Mouse (Mus musculus) midbrain, embryonic 13.5 days (tissue): ENCODE results near the gene Anp32b. TPM values are rescaled to one million over a fixed set of nuclear protein-coding genes. Genes with fewer than 3 reads are reported as not detected.

Experiments used
- ATAC-seq: fragments of 200-750 bp; cut with Nextera tagmentation; 2 replicates; pipeline ENCODE4 v1.8.0; 2017; ENCODE audit warnings: mild to moderate bottlenecking, moderate TSS enrichment, moderate library complexity
- H3K27ac ChIP-seq: fragments of 300-500 bp; sonication (generic); 2 replicates; pipeline ENCODE4 v1.5.1; 2015; ENCODE audit warnings: inconsistent platforms, mild to moderate bottlenecking, moderate library complexity
- H3K27me3 ChIP-seq: fragments of 300-500 bp; sonication (generic); 2 replicates; pipeline ENCODE4 v1.6.1; 2015; ENCODE audit warnings: mild to moderate bottlenecking, inconsistent platforms
- H3K36me3 ChIP-seq: fragments of 300-500 bp; sonication (generic); 2 replicates; pipeline ENCODE4 v1.6.1; 2015; ENCODE audit warnings: mild to moderate bottlenecking, inconsistent platforms
- H3K4me1 ChIP-seq: fragments of 300-500 bp; sonication (generic); replicated peaks from 2 replicates; pipeline ENCODE4 v1.6.1; 2015; ENCODE audit warnings: inconsistent platforms
- H3K4me2 ChIP-seq: fragments of 300-500 bp; sonication (generic); replicated peaks from 2 replicates; pipeline ENCODE4 v1.6.1; 2015; ENCODE audit warnings: moderate library complexity, mild to moderate bottlenecking, inconsistent platforms
- H3K4me3 ChIP-seq: fragments of 300-500 bp; sonication (generic); replicated peaks from 2 replicates; pipeline ENCODE4 v1.5.1; 2015; ENCODE audit warnings: mild to moderate bottlenecking, inconsistent platforms
- H3K9ac ChIP-seq: fragments of 300-500 bp; sonication (generic); replicated peaks from 2 replicates; pipeline ENCODE4 v1.6.1; 2015; ENCODE audit warnings: mild to moderate bottlenecking, inconsistent platforms
- H3K9me3 ChIP-seq: fragments of 300-500 bp; sonication (generic); 2 replicates; pipeline ENCODE4 v1.6.1; 2016; ENCODE audit warnings: mild to moderate bottlenecking, inconsistent platforms
- WGBS: fragments of 180-500 bp; shearing (Covaris S2); methylation state at CpG from one replicate; pipeline ENCODE4 v1.1.7; 2015; 5-methylcytosine and 5-hydroxymethylcytosine counted together
- polyA plus RNA-seq: library from polyadenylated mRNA; unstranded; fragments of >200 nt; fragmentation: Nextera tagmentation; extraction: Ambion mirVana; gene quantifications from 2 replicates; pipeline ENCODE4 v1.2.1, GENCODE M21; 2015

Anp32b gene
- polyA plus RNA-seq, 1 experiment from 2014 or later, result 136 TPM

DNA sequence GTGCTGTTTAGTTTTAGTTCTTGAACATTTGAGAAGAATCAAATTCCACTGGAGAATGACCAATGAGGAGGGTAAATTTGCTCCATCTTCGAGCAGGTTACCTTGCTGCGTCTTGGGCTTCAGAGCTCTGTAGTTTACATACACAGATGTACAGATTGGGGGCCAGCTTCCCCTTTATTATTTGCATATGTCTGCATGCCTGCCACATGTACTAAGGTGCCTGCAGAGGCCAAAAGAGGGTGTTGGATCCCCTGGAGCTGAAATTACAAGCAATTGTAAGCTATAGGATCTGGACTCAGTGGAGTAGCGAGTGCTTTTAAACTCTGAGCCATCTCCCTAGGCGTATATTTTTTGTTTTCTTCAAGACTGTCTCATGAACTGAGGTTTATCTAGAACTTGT is 6.1 kb downstream of the Anp32b start:
- Histone ChIP-seq H3K9me3 (no peaks in the 10 kb centered on the region), H3K27me3 (no peaks in the 10 kb centered on the region), H3K4me3 (no peak overlapping the region), H3K36me3 (peaks cover 8% of the 10 kb centered on the region), H3K4me1 (peaks cover 27% of the 10 kb centered on the region), H3K27ac (no peak overlapping the region), H3K9ac (no peak overlapping the region), H3K4me2 (no peak overlapping the region)
- 87% methylated on average over 4 of the region's 4 CpGs for WGBS
- no peak for ATAC-seq

DNA sequence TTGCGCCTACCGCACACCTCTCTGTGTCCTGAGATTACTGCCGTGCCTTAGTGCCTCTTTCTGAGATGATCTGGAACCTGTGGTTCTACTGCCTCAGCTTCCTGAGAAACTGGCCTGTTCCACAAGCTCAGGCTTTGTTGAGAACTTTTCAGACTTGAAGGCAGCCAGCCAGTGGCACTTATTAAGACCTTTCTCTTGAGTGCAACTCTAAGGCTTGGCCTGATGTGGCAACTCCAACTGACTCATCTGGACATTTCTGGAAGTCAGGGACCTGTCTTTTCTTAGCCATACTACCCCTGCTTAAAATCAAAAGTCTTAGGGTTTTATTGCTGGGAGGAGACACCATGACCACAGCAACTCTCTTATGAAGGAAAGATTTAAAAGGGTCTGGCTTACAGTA is 6.5 kb downstream of the Anp32b start:
- H3K27ac ChIP-seq, result no peak overlapping the region
- H3K4me3 ChIP-seq, result no peak overlapping the region
- no peak for ATAC-seq
- no peaks in the 10 kb centered on the region for H3K27me3 ChIP-seq
- peaks cover 8% of the 10 kb centered on the region for H3K36me3 ChIP-seq
- no peaks in the 10 kb centered on the region for H3K9me3 ChIP-seq
- H3K4me1 ChIP-seq, result peaks cover 27% of the 10 kb centered on the region
- H3K4me2 ChIP-seq, result no peak overlapping the region
- no peak overlapping the region for H3K9ac ChIP-seq
- 94% methylated on average over 3 of the region's 3 CpGs for WGBS

DNA sequence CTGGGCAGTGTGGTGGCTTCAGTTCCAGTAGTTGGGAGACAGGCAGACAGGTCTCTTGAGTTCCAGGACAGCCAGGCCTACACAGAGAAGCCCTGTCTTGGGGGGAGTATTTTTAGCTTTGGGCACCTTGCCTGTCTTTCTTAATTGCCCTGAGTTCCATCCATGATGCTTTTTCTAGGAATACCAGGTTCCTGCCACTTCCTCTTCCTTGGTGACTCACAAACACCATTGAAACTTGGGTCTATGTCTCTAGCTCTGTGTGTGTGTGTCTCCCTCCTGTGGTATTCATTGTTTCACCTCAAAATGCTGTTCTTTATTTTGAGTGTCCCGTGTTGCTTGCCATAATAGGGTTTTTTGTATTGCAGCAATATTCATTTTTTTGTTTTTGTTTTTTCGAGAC is 7.7 kb downstream of the Anp32b start:
- no peak overlapping the region for H3K27ac ChIP-seq
- H3K36me3 ChIP-seq, result peaks cover 18% of the 10 kb centered on the region
- no peak overlapping the region for H3K9ac ChIP-seq
- 90% methylated on average over 2 of the region's 2 CpGs for WGBS
- ATAC-seq, result no peak
- peaks cover 14% of the 10 kb centered on the region for H3K4me1 ChIP-seq
- H3K4me2 ChIP-seq, result no peak overlapping the region
- H3K9me3 ChIP-seq, result no peaks in the 10 kb centered on the region
- H3K4me3 ChIP-seq, result no peak overlapping the region
- no peaks in the 10 kb centered on the region for H3K27me3 ChIP-seq

DNA sequence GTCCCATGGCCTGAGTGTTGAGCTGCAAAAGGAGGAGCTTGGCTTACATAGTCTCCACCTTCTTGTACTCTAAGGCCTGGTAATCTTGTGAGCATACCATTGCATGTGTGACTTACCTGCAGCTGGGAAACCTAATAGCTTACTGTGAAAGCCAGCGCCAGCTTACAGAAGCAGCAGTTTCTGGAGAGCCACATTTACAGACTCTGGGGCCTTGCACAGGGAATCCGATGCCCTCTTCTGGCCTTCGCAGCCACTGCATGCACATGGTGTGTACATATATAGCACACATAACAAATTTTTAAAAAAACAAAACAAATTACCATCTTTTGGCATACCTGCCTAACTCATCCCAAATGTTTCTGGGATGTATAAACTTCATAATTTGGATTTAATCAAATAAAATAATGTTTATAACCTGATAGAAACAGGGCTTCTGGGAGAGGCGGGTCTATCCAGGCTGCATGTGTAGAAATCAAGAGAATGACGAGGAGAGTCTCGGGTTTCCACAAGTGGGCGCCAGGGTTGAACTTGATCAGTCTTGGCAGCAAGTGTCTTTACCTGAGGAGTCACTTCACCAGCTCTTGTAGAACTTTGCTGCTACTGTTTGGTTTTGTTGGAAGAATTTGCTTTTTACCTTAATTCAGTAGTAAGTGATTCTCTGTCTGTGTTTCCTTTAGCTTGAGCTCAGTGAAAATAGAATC is 12.6 kb downstream of the Anp32b start:
- whole genome bisulfite sequencing, result 86% methylated on average over 7 of the region's 7 CpGs

DNA sequence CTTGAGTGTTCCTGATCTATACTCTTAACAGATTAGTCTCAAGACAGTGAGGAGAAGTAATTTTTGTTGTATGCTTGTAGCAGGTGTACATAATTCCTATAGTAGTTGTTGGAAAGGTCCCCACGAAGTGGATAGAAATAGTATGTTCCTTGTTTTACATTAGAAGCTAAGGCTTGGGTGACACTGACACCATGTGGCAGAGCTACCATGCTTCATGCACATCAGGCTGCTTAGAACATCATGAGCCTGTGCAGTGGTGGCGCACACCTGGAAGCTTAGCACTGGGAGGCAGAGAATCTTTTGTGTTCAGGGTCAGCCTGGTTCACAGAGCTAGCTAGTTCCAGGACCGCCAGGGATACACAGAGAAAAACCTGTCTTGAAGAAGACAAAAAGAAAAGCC is 15.0 kb downstream of the Anp32b start:
- 94% methylated on average over 3 of the region's 3 CpGs for WGBS
- no peaks in the 10 kb centered on the region for H3K27me3 ChIP-seq
- H3K27ac ChIP-seq, result no peak overlapping the region
- H3K4me2 ChIP-seq, result no peak overlapping the region
- no peak overlapping the region; the same call in 1 of the 2 replicates for H3K9ac ChIP-seq
- H3K9me3 ChIP-seq, result no peaks in the 10 kb centered on the region
- H3K4me3 ChIP-seq, result no peak overlapping the region
- no peaks in the 10 kb centered on the region for H3K4me1 ChIP-seq
- no peak for ATAC-seq
- peaks cover 84% of the 10 kb centered on the region for H3K36me3 ChIP-seq

More for the DNA sequence above, 12.6 kb downstream of the Anp32b start:
- Histone ChIP-seq H3K4me3 (no peak overlapping the region), H3K4me1 (no peaks in the 10 kb centered on the region), H3K4me2 (no peak overlapping the region), H3K27ac (no peak overlapping the region), H3K9ac (no peak overlapping the region), H3K9me3 (no peaks in the 10 kb centered on the region), H3K36me3 (peaks cover 62% of the 10 kb centered on the region), H3K27me3 (no peaks in the 10 kb centered on the region)
- 0 out of 2 replicates have a peak, but pooled peaks have one; percentile 40 for ATAC-seq

DNA sequence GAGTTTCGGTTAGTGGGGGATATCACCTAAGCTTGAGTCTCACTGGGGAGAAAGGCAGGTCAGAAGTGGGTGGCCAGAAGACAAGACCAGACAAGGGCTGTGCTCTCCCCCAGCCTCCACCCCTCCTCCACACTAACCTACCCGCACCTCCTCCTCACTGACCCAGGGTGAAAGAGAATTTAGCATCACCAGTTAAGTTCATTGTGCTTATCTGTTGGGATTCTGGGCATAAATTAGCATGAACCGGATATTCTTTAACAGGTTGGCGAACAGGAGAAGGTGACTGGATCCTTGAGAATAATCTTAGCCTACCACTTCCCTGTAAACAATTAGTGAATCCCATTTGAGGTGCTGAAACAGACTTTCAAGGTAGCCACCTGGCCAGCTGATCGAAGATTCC is 24.4 kb downstream of the Anp32b start:
- Histone ChIP-seq H3K9me3 (no peaks in the 10 kb centered on the region), H3K36me3 (peaks cover 60% of the 10 kb centered on the region), H3K9ac (no peak overlapping the region), H3K4me1 (no peaks in the 10 kb centered on the region), H3K27ac (no peak overlapping the region), H3K4me2 (no peak overlapping the region), H3K27me3 (no peaks in the 10 kb centered on the region), H3K4me3 (no peak overlapping the region)
- 91% methylated on average over 5 of the region's 5 CpGs for WGBS
- no peak for ATAC-seq

DNA sequence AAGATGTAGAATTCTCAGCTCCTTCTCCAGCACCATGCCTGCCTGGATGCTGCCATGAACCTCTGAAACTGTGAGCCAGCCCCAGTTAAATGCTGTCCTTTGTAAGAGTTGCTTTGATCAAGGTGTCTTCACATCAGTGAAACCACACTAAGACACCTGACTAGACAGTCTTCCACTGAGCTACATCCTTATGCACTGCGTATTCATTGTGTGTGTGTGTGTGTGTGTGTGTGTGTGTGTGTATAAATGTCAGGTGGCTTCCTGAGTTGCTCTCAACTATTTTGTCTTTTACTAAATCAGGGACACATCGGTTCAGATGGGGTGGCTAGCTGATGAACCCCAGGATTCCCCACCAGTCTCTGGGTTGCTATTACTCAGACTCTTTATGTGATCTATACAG is 28.4 kb downstream of the Anp32b start:
- no peak for ATAC-seq
- H3K27me3 ChIP-seq, result no peaks in the 10 kb centered on the region
- 95% methylated on average over 2 of the region's 2 CpGs for WGBS

DNA sequence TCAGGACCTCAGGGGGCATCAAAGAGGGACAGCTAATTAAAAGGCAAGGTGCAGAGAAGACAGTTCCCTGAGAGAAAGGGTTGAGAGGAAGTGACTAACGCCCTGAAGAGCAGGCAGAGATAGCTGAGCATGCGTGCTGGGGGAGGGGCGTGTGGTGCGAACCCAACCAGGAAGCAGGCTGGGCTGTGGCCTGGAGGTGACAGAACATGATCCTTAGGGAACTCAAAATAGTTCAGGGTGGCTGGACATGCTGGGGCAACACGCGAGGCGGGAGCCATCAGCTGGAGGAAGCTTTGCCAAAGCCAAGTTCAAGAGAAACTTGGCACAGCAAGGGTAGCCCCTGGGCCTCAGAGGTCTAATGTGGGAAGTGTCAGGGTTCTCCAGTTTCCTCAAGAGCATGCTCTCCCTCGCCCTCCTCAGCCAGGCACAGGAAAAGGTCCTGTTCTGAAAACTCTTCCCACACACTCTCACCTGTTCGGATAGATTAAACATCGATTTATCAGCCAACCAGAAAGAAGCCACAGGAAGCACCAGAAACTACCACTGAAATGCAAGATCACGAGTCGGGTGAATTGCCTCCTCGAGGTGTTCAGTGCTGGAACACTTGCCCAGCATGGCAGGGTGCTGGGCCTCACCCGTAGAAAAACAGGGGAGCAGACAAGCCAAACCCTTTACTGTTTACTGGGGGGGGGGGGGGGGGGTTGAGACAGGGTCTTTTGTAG is 35.2 kb downstream of the Anp32b start:
- Histone ChIP-seq H3K4me3 (no peak overlapping the region), H3K9ac (no peak overlapping the region), H3K9me3 (no peaks in the 10 kb centered on the region; the same call in 1 of the 2 replicates), H3K27ac (no peak overlapping the region), H3K27me3 (no peaks in the 10 kb centered on the region), H3K4me2 (no peak overlapping the region), H3K36me3 (no peaks in the 10 kb centered on the region), H3K4me1 (peaks cover 7% of the 10 kb centered on the region)
- 63% methylated on average over 14 of the region's 14 CpGs for WGBS
- ATAC-seq, result no peak

More for the DNA sequence above, 28.4 kb downstream of the Anp32b start:
- H3K4me1 ChIP-seq, result no peaks in the 10 kb centered on the region
- peaks cover 27% of the 10 kb centered on the region for H3K36me3 ChIP-seq
- H3K9ac ChIP-seq, result no peak overlapping the region
- H3K27ac ChIP-seq, result no peak overlapping the region
- H3K4me2 ChIP-seq, result no peak overlapping the region
- no peak overlapping the region for H3K4me3 ChIP-seq
- no peaks in the 10 kb centered on the region for H3K9me3 ChIP-seq

DNA sequence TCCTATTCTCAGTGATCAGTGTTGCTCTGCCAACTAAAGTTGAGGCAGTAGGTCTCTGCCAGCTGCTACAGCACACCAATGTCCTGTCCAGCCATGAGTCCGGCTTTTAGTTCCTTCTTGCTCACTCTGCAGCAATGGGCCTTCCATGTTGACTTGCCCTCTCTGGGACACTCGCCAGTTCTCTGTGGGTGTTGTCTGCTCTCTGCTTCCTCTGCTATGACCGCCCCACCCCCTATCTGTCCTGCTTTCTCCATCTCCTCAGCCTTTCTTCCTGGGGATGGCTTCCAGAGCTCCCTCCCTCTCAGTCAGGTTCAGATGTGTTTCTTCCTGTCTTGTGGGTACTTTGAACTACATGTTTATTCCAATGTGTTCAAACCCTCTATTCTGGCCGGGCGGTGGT is 36.6 kb downstream of the Anp32b start:
- ATAC-seq, result no peak
- Histone ChIP-seq H3K4me3 (no peak overlapping the region), H3K4me1 (peaks cover 7% of the 10 kb centered on the region), H3K27me3 (no peaks in the 10 kb centered on the region), H3K36me3 (no peaks in the 10 kb centered on the region), H3K27ac (no peak overlapping the region), H3K9ac (no peak overlapping the region), H3K9me3 (no peaks in the 10 kb centered on the region; the same call in 1 of the 2 replicates), H3K4me2 (no peak overlapping the region)
- WGBS, result 90% methylated on average over 5 of the region's 5 CpGs

DNA sequence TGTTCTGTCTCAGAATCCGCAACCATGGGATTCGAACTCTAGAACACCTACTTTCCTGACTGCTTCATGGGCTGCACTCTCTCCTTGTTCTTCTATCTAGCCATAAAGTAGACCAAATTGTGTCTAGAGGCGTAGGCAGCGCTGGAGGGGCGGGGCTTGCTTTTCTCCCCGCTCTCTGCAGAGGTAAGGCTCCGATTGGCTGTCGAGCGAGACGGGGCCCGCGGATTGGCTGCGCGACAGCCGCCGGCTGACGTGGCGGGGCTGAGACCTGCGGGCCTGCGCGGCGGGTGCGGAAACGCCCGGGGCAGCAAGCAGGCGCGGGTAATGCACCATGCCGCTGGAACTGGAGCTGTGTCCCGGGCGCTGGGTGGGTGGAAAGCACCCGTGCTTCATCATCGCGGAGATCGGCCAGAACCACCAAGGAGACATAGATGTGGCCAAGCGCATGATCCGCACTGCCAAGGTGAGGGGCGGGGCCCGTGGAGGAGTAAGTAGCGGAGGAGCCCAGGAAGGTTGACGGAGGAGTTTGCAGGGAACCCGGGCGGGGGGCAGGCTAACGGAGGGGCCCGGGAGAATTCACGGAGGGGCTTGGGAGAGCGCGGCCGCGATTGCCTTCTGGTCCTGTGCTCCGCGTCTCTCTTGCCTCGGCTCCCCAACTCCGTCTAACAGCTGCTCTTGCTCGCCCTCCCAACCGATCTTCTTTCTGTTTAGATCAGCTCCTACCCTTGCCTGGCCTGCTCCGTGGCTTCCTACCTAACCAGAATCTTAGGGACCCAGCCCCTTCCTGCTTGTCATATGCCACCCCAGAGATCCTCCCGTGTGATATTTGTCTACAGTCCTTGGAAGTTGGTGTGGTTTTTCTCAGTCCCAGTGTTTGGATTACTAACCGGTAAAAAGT is 38.6 kb downstream of the Anp32b start, which contains the start of gene Nans:
Gene Nans (plus strand): TSS at position 221 of the 898 bp plus-strand sequence.
- no peaks in the 10 kb centered on the region; the same call in 1 of the 2 replicates for H3K9me3 ChIP-seq
- peak within 1 kb of the TSS; percentile 64 for H3K4me2 ChIP-seq
- under 1% methylated on average over 58 of the region's 58 CpGs for WGBS
- H3K4me3 ChIP-seq, result peak within 1 kb of the TSS; percentile 75
- peak; percentile 99 for ATAC-seq
- no peaks in the 10 kb centered on the region for H3K27me3 ChIP-seq
- H3K4me1 ChIP-seq, result peaks cover 7% of the 10 kb centered on the region
- peak within 1 kb of the TSS; percentile 63 for H3K27ac ChIP-seq
- H3K9ac ChIP-seq, result peak within 1 kb of the TSS; percentile 80
- peaks cover 18% of the 10 kb centered on the region for H3K36me3 ChIP-seq

DNA sequence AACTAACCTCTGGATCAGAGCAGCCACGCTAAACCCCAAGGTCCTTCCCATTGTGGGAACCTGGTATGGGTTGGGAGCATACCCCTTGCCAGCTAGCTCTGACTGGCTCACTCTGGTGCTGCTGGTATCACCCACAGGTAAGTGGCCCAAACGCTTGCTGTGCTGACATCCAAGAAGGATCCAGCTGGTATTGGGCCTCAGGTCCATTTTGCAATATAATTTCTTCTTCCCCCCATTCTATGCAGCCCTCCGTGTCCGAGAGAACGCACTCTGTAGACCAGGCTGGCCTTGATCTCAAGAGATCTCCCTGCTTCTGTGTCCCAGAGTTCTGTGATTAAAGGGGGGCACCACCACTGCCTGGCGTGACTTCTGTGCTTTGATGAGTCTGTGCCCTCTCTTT is 42.4 kb downstream of the Anp32b start:
- WGBS, result 94% methylated on average over 6 of the region's 6 CpGs
- Histone ChIP-seq H3K9ac (no peak overlapping the region), H3K27ac (no peak overlapping the region), H3K4me2 (no peak overlapping the region), H3K36me3 (peaks cover 38% of the 10 kb centered on the region), H3K4me3 (no peak overlapping the region), H3K9me3 (no peaks in the 10 kb centered on the region; the same call in 1 of the 2 replicates), H3K27me3 (no peaks in the 10 kb centered on the region), H3K4me1 (peaks cover 7% of the 10 kb centered on the region)
- ATAC-seq, result no peak

DNA sequence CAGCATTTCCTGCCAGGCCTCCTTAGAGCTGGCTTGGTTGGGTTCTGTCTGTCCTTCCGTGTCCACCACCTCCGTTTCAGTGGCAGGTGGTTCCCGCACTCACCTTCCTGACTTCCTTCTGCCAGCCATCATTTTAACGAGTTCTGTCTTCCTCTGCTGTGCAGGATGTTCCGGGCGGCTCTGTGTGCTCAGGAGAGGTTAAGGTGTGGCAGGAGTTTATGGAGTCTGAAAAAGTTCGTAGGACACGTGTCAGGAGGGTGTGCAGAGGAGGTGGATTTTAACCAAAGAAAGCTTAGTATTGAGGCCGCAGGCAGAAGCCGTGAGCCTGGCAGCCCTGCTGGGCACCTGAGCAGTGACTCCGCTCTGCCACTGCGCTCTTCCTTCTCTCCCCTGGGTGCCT is 44.8 kb downstream of the Anp32b start:
- Histone ChIP-seq H3K4me3 (no peak overlapping the region), H3K9ac (no peak overlapping the region), H3K36me3 (peaks cover 48% of the 10 kb centered on the region), H3K27ac (no peak overlapping the region), H3K27me3 (no peaks in the 10 kb centered on the region), H3K4me1 (no peaks in the 10 kb centered on the region), H3K4me2 (no peak overlapping the region), H3K9me3 (no peaks in the 10 kb centered on the region)
- no peak for ATAC-seq
- WGBS, result 93% methylated on average over 12 of the region's 12 CpGs
